Mouse (Mus musculus) layer of hippocampus, adult 11-12 months (tissue): ENCODE data around the gene Gpr107.

Source experiments
- DNase-seq: peaks from one replicate; pipeline ENCODE4 v3.0.0; 2022; ENCODE audit warnings: low spot score

Gpr107 gene

GRCm38 (mm10) chr2:31246251-31246971, 94.3 kb downstream of the Gpr107 start:
- DNase-seq = no peak

- DNase-seq = no peak
Measured at GRCm38 (mm10) chr2:31248856-31249255, 96.7 kb downstream of the Gpr107 start.

- DNase-seq = no peak
Measured at GRCm38 (mm10) chr2:31252167-31252566, 100.1 kb downstream of the Gpr107 start.

DNA sequence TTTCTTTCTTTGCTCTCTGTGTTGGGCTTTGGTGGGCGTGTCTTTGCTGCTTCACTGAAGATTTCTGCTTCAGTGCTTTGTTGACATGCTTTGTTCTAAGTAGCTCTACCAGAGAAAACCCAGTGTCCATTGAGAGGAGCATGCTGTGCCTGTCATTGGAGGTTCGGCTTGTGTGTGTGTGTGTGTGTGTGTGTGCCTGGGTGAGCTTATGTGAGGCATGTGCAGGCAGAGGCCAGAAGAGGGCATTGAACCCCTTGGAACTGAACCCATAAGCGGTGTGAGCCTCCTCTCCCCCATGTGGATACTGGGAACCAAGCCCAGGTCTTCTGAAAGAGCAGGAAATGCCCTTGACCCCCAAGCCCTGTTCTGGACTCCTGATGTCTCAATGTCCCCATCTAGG, 101.3 kb downstream of the Gpr107 start:
- no peak for DNase-seq

- DNase-seq = no peak
Measured at GRCm38 (mm10) chr2:31254806-31255205, 102.7 kb downstream of the Gpr107 start.

DNA sequence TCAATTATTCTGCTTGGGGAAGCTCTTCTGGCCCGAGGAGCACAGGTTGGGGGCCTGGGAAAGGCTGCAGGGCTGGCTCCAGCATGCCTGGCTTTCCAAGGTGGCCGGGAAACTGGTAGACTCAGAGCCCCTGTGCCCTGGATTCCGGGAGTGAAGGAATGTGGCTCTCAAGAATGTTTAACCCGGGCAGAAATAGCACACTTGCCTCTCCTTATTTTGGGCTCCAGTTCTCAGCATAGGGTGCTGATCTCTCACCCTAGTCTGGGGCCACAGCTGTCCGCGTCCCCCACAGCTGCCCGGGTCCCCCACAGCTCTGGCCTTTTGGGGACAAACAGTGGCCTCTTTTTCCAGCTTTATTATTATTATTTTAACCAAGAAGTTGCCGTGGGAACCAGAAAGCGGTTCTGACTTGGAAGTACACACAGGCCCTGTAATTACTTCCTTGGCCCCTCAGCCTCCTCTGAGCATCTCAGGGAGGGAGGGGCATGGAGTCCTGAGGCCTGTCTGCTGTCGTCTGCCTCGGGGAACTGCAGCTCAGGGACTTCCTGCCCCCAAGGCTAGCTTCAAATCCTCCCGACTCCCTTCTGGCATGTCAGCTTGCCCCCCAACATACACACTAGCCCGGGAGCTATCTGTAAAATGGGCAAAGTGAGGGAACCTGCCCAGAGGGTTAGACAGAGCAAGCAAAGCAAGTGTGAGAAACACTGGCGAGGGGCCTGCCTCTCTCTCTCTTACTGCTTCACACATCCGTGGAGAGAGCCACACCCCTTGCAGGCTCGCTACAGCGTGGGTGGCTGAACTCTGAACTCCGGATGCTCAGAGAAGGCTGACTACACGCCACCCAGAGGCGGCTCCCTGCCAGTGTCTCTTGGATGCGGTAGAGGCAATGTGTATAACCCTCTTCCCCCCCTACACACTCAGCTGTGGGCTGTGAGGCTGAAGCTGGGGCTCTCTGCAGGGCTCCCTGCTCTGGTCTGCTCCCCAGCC, 104.1 kb downstream of the Gpr107 start:
- peak; percentile 80 for DNase-seq

GRCm38 (mm10) chr2:31257096-31257495, 105.0 kb downstream of the Gpr107 start:
- peak; percentile 78 for DNase-seq

DNA sequence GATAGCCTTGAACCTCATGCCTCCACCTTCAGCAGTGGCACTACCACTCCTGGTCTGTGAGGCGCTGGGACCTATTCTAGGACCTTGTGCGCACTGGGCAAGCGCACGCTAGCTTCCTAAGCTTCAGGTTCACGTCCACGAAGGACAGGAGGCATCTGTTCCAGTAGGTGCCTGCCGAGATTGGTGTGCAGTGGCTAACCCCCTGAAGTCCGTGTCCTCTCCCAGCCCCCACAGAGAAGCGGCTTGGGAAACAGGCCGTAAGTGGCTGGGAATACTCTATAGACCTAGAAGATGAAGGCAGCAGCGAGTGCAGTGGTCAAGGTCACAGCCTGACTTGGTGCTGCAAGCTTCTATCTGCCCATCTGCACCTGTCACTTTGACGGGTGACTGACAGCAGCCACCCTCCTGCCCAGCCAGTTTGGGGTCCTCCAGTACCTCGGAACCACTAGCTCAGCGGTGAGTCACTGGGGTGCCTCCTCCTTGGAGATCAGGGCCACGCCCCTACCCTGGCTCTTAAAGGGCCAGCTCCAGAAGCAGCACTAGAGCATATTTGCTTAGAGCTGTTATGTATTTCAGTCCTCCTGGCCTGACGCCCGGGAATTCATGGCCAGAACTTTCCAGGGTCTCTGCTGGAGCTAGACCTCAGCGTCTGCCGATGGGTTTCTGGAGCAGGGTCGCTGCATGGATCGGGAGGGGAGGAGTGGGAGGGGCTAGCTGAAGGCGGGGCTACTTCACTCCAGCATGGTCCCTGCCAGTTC, 106.7 kb downstream of the Gpr107 start:
- DNase-seq = peak; percentile 83

DNA sequence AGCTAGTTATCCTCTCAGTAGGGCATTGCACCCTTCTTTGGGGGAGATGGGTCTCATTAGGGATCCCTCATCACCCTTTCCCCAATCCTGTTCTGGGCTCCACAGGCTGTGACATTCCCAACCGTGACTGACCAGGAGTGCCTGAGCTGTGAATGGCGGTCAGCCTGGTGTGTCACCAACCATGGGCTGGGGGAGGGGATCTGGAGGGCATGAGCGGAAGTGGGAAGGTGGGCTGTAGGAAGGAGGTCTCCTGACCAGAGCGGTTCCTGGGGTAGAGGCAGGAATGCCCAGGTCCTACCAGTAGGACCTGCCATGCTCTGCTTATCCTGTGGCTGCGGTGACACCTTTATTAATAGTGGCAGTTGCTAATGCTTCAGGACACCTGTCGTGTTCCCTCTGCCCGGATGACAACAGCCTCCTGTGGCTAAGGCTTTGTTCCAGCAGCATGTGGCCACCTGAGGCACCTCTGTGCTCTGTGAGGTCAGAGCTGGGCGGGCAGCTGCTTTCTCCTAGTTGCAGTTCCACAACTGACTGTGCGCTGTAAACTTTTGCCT, 107.3 kb downstream of the Gpr107 start:
- no peak for DNase-seq

- no peak for DNase-seq
Measured at GRCm38 (mm10) chr2:31260549-31260948, 108.4 kb downstream of the Gpr107 start.

- peak; percentile 67 for DNase-seq
Measured at GRCm38 (mm10) chr2:31263039-31263461, 110.9 kb downstream of the Gpr107 start.

- DNase-seq = peak; percentile 90
Measured at GRCm38 (mm10) chr2:31263746-31264378, 111.7 kb downstream of the Gpr107 start.

DNA sequence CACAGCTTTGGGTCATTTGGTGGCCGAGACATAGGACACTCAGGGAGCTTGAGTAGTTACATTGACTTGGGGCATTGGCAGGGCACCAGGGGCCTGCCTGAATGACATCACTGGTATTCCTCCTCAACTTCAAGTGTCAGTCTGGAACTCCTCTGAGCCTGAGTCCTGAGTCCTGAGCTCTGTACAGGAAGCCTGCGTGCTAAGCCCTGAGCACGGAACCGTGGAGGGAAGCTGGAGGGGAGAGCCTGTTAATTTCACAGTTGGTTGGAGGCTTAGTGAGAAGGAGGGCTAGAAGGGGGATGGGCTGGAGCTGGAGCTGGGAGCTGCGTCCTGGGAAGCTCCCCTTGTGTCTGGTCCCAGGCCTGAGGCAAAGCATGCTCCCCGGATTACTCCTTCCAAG, 115.3 kb downstream of the Gpr107 start:
- no peak for DNase-seq
